ENCODE assay signal across 1 mouse cellular context in genomic region chr7:30556894-30557536, GRCm38 (mm10).
TF ChIP-seq lines count a peak whose summit lies in the region.

No protein-coding gene starts in this region.

TF ChIP-seq in MEL, 35 proteins besides CTCF, POLR2A, EP300 and RAD21:
- peak; percentile 16; the same call in 1 of the 2 replicates for TF ChIP-seq SMC3 (IDR thresholded peaks at IDR 0.05; ENCODE audit: low read depth, low read length)
- no peak for TF ChIP-seq MAFK (IDR thresholded peaks at IDR 0.05; ENCODE audit: borderline replicate concordance, low read depth, low read length)
- no peak for TF ChIP-seq MYB (IDR thresholded peaks at IDR 0.05; ENCODE audit: low read depth, low read length)
- TF ChIP-seq HCFC1 (IDR thresholded peaks at IDR 0.05; ENCODE audit: low read depth, low read length): no peak
- no peak for TF ChIP-seq BHLHE40 (IDR thresholded peaks at IDR 0.05; ENCODE audit: borderline replicate concordance, low read depth, low read length)
- TF ChIP-seq ELF1 (IDR thresholded peaks at IDR 0.05; ENCODE audit: low read depth, low read length): no peak
- 0 out of 2 replicates have a peak, but pooled peaks have one; percentile 19 for TF ChIP-seq SIN3A (IDR thresholded peaks at IDR 0.05; ENCODE audit: low read length)
